Mouse (Mus musculus) cerebellum, adult 2 months (tissue): ENCODE measurements around the gene Rhou. TPM values are rescaled to one million over a fixed set of nuclear protein-coding genes. Genes with fewer than 3 reads are reported as not detected.
"Not testable (repeated sequence)": the region's sequence is repeated elsewhere in the genome, so short reads cannot be mapped to it uniquely, and the experiment has no call there.

Experiments used
- DNase-seq, 2 experiments: peaks; one replicate each; pipeline ENCODE4 v3.0.0; 2021
- H3K27ac ChIP-seq: fragments of 200-500 bp; 2 replicates; pipeline ENCODE4 v1.5.1; 2012; ENCODE audit warnings: low read length, control low read depth, inconsistent platforms; ENCODE audit not compliant: insufficient read depth
- H3K27me3 ChIP-seq: fragments of 200-500 bp; 2 replicates; pipeline ENCODE4 v1.6.1; 2012; ENCODE audit warnings: inconsistent platforms, mild to moderate bottlenecking, low read length, moderate library complexity; ENCODE audit not compliant: control insufficient read depth, insufficient read depth
- H3K4me1 ChIP-seq: fragments of 200-500 bp; 2 replicates; pipeline ENCODE4 v1.6.1; 2011; ENCODE audit warnings: low read length; ENCODE audit not compliant: control insufficient read depth, insufficient read depth
- H3K4me3 ChIP-seq: fragments of 200-500 bp; replicated peaks from 2 replicates; pipeline ENCODE3; 2011; ENCODE audit warnings: mild to moderate bottlenecking, low read depth, low read length, control low read depth; ENCODE audit not compliant: insufficient read depth
- CTCF ChIP-seq: fragments of 200-500 bp; IDR thresholded peaks from 2 replicates; pipeline ENCODE4 v1.5.1; 2011; ENCODE audit warnings: low read depth, mild to moderate bottlenecking, control low read depth, low read length, moderate library complexity, borderline replicate concordance; ENCODE audit not compliant: insufficient read depth
- POLR2A ChIP-seq: fragments of 200-500 bp; IDR thresholded peaks from 2 replicates; pipeline ENCODE4 v1.6.1; 2011; ENCODE audit warnings: low read length, control low read depth, borderline replicate concordance; ENCODE audit not compliant: insufficient read depth
- WGBS: fragments of 180-500 bp; shearing (Covaris S2); methylation state at CpG from one replicate; pipeline ENCODE4 v1.1.7; 2018; 5-methylcytosine and 5-hydroxymethylcytosine counted together
- polyA plus RNA-seq: library from polyadenylated mRNA; depleted of rRNA; stranded (reverse); fragments of >200 nt; gene quantifications from 2 replicates; pipeline ENCODE4 v1.2.3, GENCODE M21; 2012

Gene Rhou
- polyA plus RNA-seq, 1 experiment, result 34.9 TPM

GRCm38 (mm10) chr8:123628968-123629755 lies 24.6 kb upstream of the Rhou start:
- peak overlapping the region; percentile 66 for H3K4me3 ChIP-seq
- H3K27me3 ChIP-seq, result no peaks in the 10 kb centered on the region
- DNase-seq, result peak; percentile 68 to 77
- H3K27ac ChIP-seq, result no peak overlapping the region
- 6% methylated on average over 19 of the region's 19 CpGs for WGBS
- TF ChIP-seq CTCF (peak; percentile 91), POLR2A (no peak)
- 0 out of 2 replicates have a peak, but pooled peaks cover 3% of the 10 kb centered on the region for H3K4me1 ChIP-seq

GRCm38 (mm10) chr8:123630058-123630457 lies 23.7 kb upstream of the Rhou start:
- WGBS, result 41% methylated on average over 10 of the region's 10 CpGs
- TF ChIP-seq POLR2A, result no peak
- no peak for TF ChIP-seq CTCF
- no peak overlapping the region for H3K4me3 ChIP-seq

GRCm38 (mm10) chr8:123630841-123631251 lies 22.9 kb upstream of the Rhou start:
- no peak for TF ChIP-seq POLR2A
- no peak for TF ChIP-seq CTCF
- 32% methylated on average over 12 of the region's 12 CpGs for WGBS
- Histone ChIP-seq H3K27me3 (no peaks in the 10 kb centered on the region), H3K4me3 (no peak overlapping the region), H3K4me1 (0 out of 2 replicates have a peak, but pooled peaks cover 3% of the 10 kb centered on the region), H3K27ac (no peak overlapping the region)
- DNase-seq, result no peak

More at GRCm38 (mm10) chr8:123630058-123630457, 23.7 kb upstream of the Rhou start:
- Histone ChIP-seq H3K4me1 (0 out of 2 replicates have a peak, but pooled peaks cover 3% of the 10 kb centered on the region), H3K27ac (no peak overlapping the region), H3K27me3 (no peaks in the 10 kb centered on the region)
- DNase-seq, result no peak

GRCm38 (mm10) chr8:123631746-123632145 lies 22.0 kb upstream of the Rhou start:
- not testable (repeated sequence) for H3K27me3 ChIP-seq, H3K4me1 ChIP-seq, H3K4me3 ChIP-seq, H3K27ac ChIP-seq, DNase-seq
- 69% methylated on average over 3 of the region's 3 CpGs for WGBS

- WGBS, result 86% methylated on average over 4 of the region's 4 CpGs
- no peak for TF ChIP-seq POLR2A
- no peak for TF ChIP-seq CTCF
- DNase-seq, result no peak
- Histone ChIP-seq H3K4me3 (no peak overlapping the region), H3K4me1 (0 out of 2 replicates have a peak, but pooled peaks cover 3% of the 10 kb centered on the region), H3K27ac (no peak overlapping the region), H3K27me3 (no peaks in the 10 kb centered on the region)
These were observed 21.5 kb upstream of the Rhou start for GRCm38 (mm10) chr8:123632257-123632656.

GRCm38 (mm10) chr8:123633801-123634200 lies 19.9 kb upstream of the Rhou start:
- Histone ChIP-seq H3K27ac (no peak overlapping the region), H3K4me3 (no peak overlapping the region), H3K4me1 (0 out of 2 replicates have a peak, but pooled peaks cover 3% of the 10 kb centered on the region), H3K27me3 (no peaks in the 10 kb centered on the region)
- TF ChIP-seq CTCF (no peak), POLR2A (no peak)
- no peak for DNase-seq
- WGBS, result 73% methylated on average over 7 of the region's 7 CpGs

GRCm38 (mm10) chr8:123634395-123635131 lies 19.2 kb upstream of the Rhou start:
- WGBS, result 44% methylated on average over 3 of the region's 3 CpGs
- no peaks in the 10 kb centered on the region for H3K27me3 ChIP-seq
- H3K27ac ChIP-seq, result no peak overlapping the region
- H3K4me3 ChIP-seq, result no peak overlapping the region
- TF ChIP-seq CTCF, result no peak
- TF ChIP-seq POLR2A, result no peak
- H3K4me1 ChIP-seq, result no peaks in the 10 kb centered on the region
- DNase-seq, result no peak

- Histone ChIP-seq H3K27me3 (no peaks in the 10 kb centered on the region), H3K4me1 (no peaks in the 10 kb centered on the region), H3K27ac (no peak overlapping the region), H3K4me3 (no peak overlapping the region)
- no peak for TF ChIP-seq POLR2A
- no peak for TF ChIP-seq CTCF
- 62% methylated on average over 11 of the region's 11 CpGs for WGBS
- no peak for DNase-seq
These were observed 18.1 kb upstream of the Rhou start for GRCm38 (mm10) chr8:123635671-123636070.
